Mouse (Mus musculus) frontal cortex, adult (tissue): ENCODE data around the gene Chst3.
"Not testable (repeated sequence)": the region's sequence is repeated elsewhere in the genome, so short reads cannot be mapped to it uniquely, and the experiment has no call there.

Experiments used
- ATAC-seq: cut with Nextera tagmentation; 2 replicates; pipeline ENCODE4 v1.9.2; 2017; ENCODE audit warnings: mild to moderate bottlenecking, moderate library complexity, mixed read lengths; ENCODE audit not compliant: low TSS enrichment

Gene Chst3

GRCm38 (mm10) chr10:60218591-60219499 lies at the start of gene Chst3:
Chst3 (minus strand) TSS chr10:60219260.
- 0 out of 2 replicates have a peak, but pooled peaks have one; percentile 29 for ATAC-seq

GRCm38 (mm10) chr10:60268738-60269137 lies 49.7 kb upstream of the Chst3 start:
- ATAC-seq: no peak

- ATAC-seq: no peak
Observed at GRCm38 (mm10) chr10:60266842-60267401, 47.9 kb upstream of the Chst3 start.

GRCm38 (mm10) chr10:60265252-60265651 lies 46.2 kb upstream of the Chst3 start:
- no peak for ATAC-seq

- no peak for ATAC-seq
Observed at GRCm38 (mm10) chr10:60263351-60263750, 44.3 kb upstream of the Chst3 start.

GRCm38 (mm10) chr10:60262386-60262785 lies 43.3 kb upstream of the Chst3 start:
- ATAC-seq: peak; percentile 73

GRCm38 (mm10) chr10:60261530-60261929 lies 42.5 kb upstream of the Chst3 start:
- no peak for ATAC-seq

GRCm38 (mm10) chr10:60260557-60261294 lies 41.7 kb upstream of the Chst3 start:
- ATAC-seq: no peak

- ATAC-seq: no peak
Observed at GRCm38 (mm10) chr10:60257261-60257825, 38.3 kb upstream of the Chst3 start.

GRCm38 (mm10) chr10:60256088-60256487 lies 37.0 kb upstream of the Chst3 start:
- no peak for ATAC-seq

- no peak for ATAC-seq
Observed at GRCm38 (mm10) chr10:60252606-60253005, 33.5 kb upstream of the Chst3 start.

- ATAC-seq: no peak
Observed at GRCm38 (mm10) chr10:60252187-60252586, 33.1 kb upstream of the Chst3 start.

- no peak for ATAC-seq
Observed at GRCm38 (mm10) chr10:60250426-60250965, 31.4 kb upstream of the Chst3 start.

GRCm38 (mm10) chr10:60248345-60248744 lies 29.3 kb upstream of the Chst3 start:
- not testable (repeated sequence) for ATAC-seq

GRCm38 (mm10) chr10:60246519-60246918 lies 27.5 kb upstream of the Chst3 start:
- peak; percentile 62 for ATAC-seq

- ATAC-seq: no peak
Observed at GRCm38 (mm10) chr10:60245635-60246034, 26.6 kb upstream of the Chst3 start.

GRCm38 (mm10) chr10:60245041-60245440 lies 26.0 kb upstream of the Chst3 start:
- peak; percentile 85 for ATAC-seq

- no peak for ATAC-seq
Observed at GRCm38 (mm10) chr10:60243941-60244340, 24.9 kb upstream of the Chst3 start.

GRCm38 (mm10) chr10:60240416-60240815 lies 21.4 kb upstream of the Chst3 start:
- ATAC-seq: no peak

- ATAC-seq: no peak
Observed at GRCm38 (mm10) chr10:60237475-60238154, 18.6 kb upstream of the Chst3 start.

GRCm38 (mm10) chr10:60235876-60236275 lies 16.8 kb upstream of the Chst3 start:
- ATAC-seq: not testable (repeated sequence)
